Mouse (Mus musculus): ENCODE results near the gene Ift43. TPM values are rescaled to one million over a fixed set of nuclear protein-coding genes. Genes with fewer than 3 reads are reported as not detected.

The Ift43 gene
- polyA plus RNA-seq, 1 experiment from 2014 or later, result 28.1 TPM

- Histone ChIP-seq H3K4me3 (ENCODE audit: low read depth, low read length) (no peak overlapping the region), H3K27ac (ENCODE audit: low read depth, low read length) (no peak overlapping the region), H3K36me3 (ENCODE audit: control insufficient read depth, insufficient read depth, low read length) (no peaks in the 10 kb centered on the region), H3K4me2 (no peak overlapping the region), H3K27me3 (replicated peaks; ENCODE audit: control insufficient read depth, insufficient read depth, low read length) (no peaks in the 10 kb centered on the region), H3K9ac (ENCODE audit: low read depth, low read length) (no peak overlapping the region), H3K9me3 (ENCODE audit: control insufficient read depth, low read length) (no peaks in the 10 kb centered on the region), H3K4me1 (replicated peaks; ENCODE audit: control insufficient read depth, insufficient read depth, low read length) (0 out of 2 replicates have a peak, but pooled peaks cover 2% of the 10 kb centered on the region)
- WGBS, result 87% methylated on average over 8 of the region's 8 CpGs
- ATAC-seq (replicated peaks; ENCODE audit: low FRiP score), result no peak
- DNase-seq (ENCODE audit: low spot score), result no peak
These were observed 20.3 kb downstream of the Ift43 start for GRCm38 (mm10) chr12:86102686-86103085.

- DNase-seq (ENCODE audit: low spot score), result no peak
- H3K9me3 ChIP-seq (ENCODE audit: control insufficient read depth, low read length), result no peaks in the 10 kb centered on the region
- H3K4me2 ChIP-seq, result no peak overlapping the region
- H3K27ac ChIP-seq (ENCODE audit: low read depth, low read length), result no peak overlapping the region
- no peaks in the 10 kb centered on the region for H3K27me3 ChIP-seq (replicated peaks; ENCODE audit: control insufficient read depth, insufficient read depth, low read length)
- H3K4me1 ChIP-seq (replicated peaks; ENCODE audit: control insufficient read depth, insufficient read depth, low read length), result 0 out of 2 replicates have a peak, but pooled peaks cover 2% of the 10 kb centered on the region
- H3K9ac ChIP-seq (ENCODE audit: low read depth, low read length), result no peak overlapping the region
- ATAC-seq (replicated peaks; ENCODE audit: low FRiP score), result no peak
- WGBS, result 81% methylated on average over 11 of the region's 11 CpGs
- no peak overlapping the region for H3K4me3 ChIP-seq (ENCODE audit: low read depth, low read length)
- H3K36me3 ChIP-seq (ENCODE audit: control insufficient read depth, insufficient read depth, low read length), result no peaks in the 10 kb centered on the region
These were observed 21.1 kb downstream of the Ift43 start for GRCm38 (mm10) chr12:86103391-86103790.

GRCm38 (mm10) chr12:86103852-86104251, 21.5 kb downstream of the Ift43 start:
- ATAC-seq (replicated peaks; ENCODE audit: low FRiP score), result no peak
- Histone ChIP-seq H3K4me3 (ENCODE audit: low read depth, low read length) (no peak overlapping the region), H3K36me3 (ENCODE audit: control insufficient read depth, insufficient read depth, low read length) (no peaks in the 10 kb centered on the region), H3K9me3 (ENCODE audit: control insufficient read depth, low read length) (no peaks in the 10 kb centered on the region), H3K4me2 (no peak overlapping the region), H3K27ac (ENCODE audit: low read depth, low read length) (no peak overlapping the region), H3K9ac (ENCODE audit: low read depth, low read length) (no peak overlapping the region), H3K4me1 (replicated peaks; ENCODE audit: control insufficient read depth, insufficient read depth, low read length) (0 out of 2 replicates have a peak, but pooled peaks cover 2% of the 10 kb centered on the region), H3K27me3 (replicated peaks; ENCODE audit: control insufficient read depth, insufficient read depth, low read length) (no peaks in the 10 kb centered on the region)
- WGBS, result 57% methylated on average over 8 of the region's 8 CpGs
- DNase-seq (ENCODE audit: low spot score), result no peak

GRCm38 (mm10) chr12:86104297-86104696, 22.0 kb downstream of the Ift43 start:
- no peak for ATAC-seq (replicated peaks; ENCODE audit: low FRiP score)
- Histone ChIP-seq H3K27me3 (replicated peaks; ENCODE audit: control insufficient read depth, insufficient read depth, low read length) (no peaks in the 10 kb centered on the region), H3K9me3 (ENCODE audit: control insufficient read depth, low read length) (no peaks in the 10 kb centered on the region), H3K4me1 (replicated peaks; ENCODE audit: control insufficient read depth, insufficient read depth, low read length) (0 out of 2 replicates have a peak, but pooled peaks cover 2% of the 10 kb centered on the region), H3K4me3 (ENCODE audit: low read depth, low read length) (no peak overlapping the region), H3K4me2 (no peak overlapping the region), H3K36me3 (ENCODE audit: control insufficient read depth, insufficient read depth, low read length) (no peaks in the 10 kb centered on the region), H3K9ac (ENCODE audit: low read depth, low read length) (no peak overlapping the region), H3K27ac (ENCODE audit: low read depth, low read length) (no peak overlapping the region)
- no peak for DNase-seq (ENCODE audit: low spot score)
- WGBS, result 72% methylated on average over 11 of the region's 11 CpGs

GRCm38 (mm10) chr12:86105546-86105945, 23.2 kb downstream of the Ift43 start:
- 0 out of 2 replicates have a peak, but pooled peaks cover 2% of the 10 kb centered on the region for H3K4me1 ChIP-seq (replicated peaks; ENCODE audit: control insufficient read depth, insufficient read depth, low read length)
- H3K9ac ChIP-seq (ENCODE audit: low read depth, low read length), result no peak overlapping the region
- no peaks in the 10 kb centered on the region for H3K9me3 ChIP-seq (ENCODE audit: control insufficient read depth, low read length)
- 73% methylated on average over 7 of the region's 10 CpGs for WGBS
- H3K4me2 ChIP-seq, result no peak overlapping the region
- ATAC-seq (replicated peaks; ENCODE audit: low FRiP score) (no peak), DNase-seq (ENCODE audit: low spot score) (no peak)
- no peak overlapping the region for H3K27ac ChIP-seq (ENCODE audit: low read depth, low read length)
- H3K4me3 ChIP-seq (ENCODE audit: low read depth, low read length), result no peak overlapping the region
- H3K27me3 ChIP-seq (replicated peaks; ENCODE audit: control insufficient read depth, insufficient read depth, low read length), result no peaks in the 10 kb centered on the region
- H3K36me3 ChIP-seq (ENCODE audit: control insufficient read depth, insufficient read depth, low read length), result no peaks in the 10 kb centered on the region

GRCm38 (mm10) chr12:86106086-86106485, 23.7 kb downstream of the Ift43 start:
- Histone ChIP-seq H3K9ac (ENCODE audit: low read depth, low read length) (no peak overlapping the region), H3K27ac (ENCODE audit: low read depth, low read length) (no peak overlapping the region), H3K4me3 (ENCODE audit: low read depth, low read length) (no peak overlapping the region), H3K36me3 (ENCODE audit: control insufficient read depth, insufficient read depth, low read length) (no peaks in the 10 kb centered on the region), H3K4me2 (no peak overlapping the region), H3K9me3 (ENCODE audit: control insufficient read depth, low read length) (no peaks in the 10 kb centered on the region), H3K4me1 (replicated peaks; ENCODE audit: control insufficient read depth, insufficient read depth, low read length) (0 out of 2 replicates have a peak, but pooled peaks cover 2% of the 10 kb centered on the region), H3K27me3 (replicated peaks; ENCODE audit: control insufficient read depth, insufficient read depth, low read length) (no peaks in the 10 kb centered on the region)
- 85% methylated on average over 9 of the region's 9 CpGs for WGBS
- no peak for ATAC-seq (replicated peaks; ENCODE audit: low FRiP score)
- DNase-seq (ENCODE audit: low spot score), result no peak

- ATAC-seq (replicated peaks; ENCODE audit: low FRiP score) (no peak), DNase-seq (ENCODE audit: low spot score) (no peak)
- Histone ChIP-seq H3K27ac (ENCODE audit: low read depth, low read length) (no peak overlapping the region), H3K4me3 (ENCODE audit: low read depth, low read length) (no peak overlapping the region), H3K4me2 (no peak overlapping the region), H3K27me3 (replicated peaks; ENCODE audit: control insufficient read depth, insufficient read depth, low read length) (no peaks in the 10 kb centered on the region), H3K9ac (ENCODE audit: low read depth, low read length) (no peak overlapping the region), H3K36me3 (ENCODE audit: control insufficient read depth, insufficient read depth, low read length) (no peaks in the 10 kb centered on the region), H3K9me3 (ENCODE audit: control insufficient read depth, low read length) (no peaks in the 10 kb centered on the region), H3K4me1 (replicated peaks; ENCODE audit: control insufficient read depth, insufficient read depth, low read length) (0 out of 2 replicates have a peak, but pooled peaks cover 2% of the 10 kb centered on the region)
- WGBS, result 75% methylated on average over 7 of the region's 7 CpGs
These were observed 25.3 kb downstream of the Ift43 start for GRCm38 (mm10) chr12:86107645-86108044.

- ATAC-seq (replicated peaks; ENCODE audit: low FRiP score), result no peak
These were observed 27.2 kb downstream of the Ift43 start for GRCm38 (mm10) chr12:86109531-86109930.

GRCm38 (mm10) chr12:86110637-86111036, 28.3 kb downstream of the Ift43 start:
- Histone ChIP-seq H3K4me3 (ENCODE audit: low read depth, low read length) (no peak overlapping the region), H3K36me3 (ENCODE audit: control insufficient read depth, insufficient read depth, low read length) (no peaks in the 10 kb centered on the region), H3K27ac (ENCODE audit: low read depth, low read length) (no peak overlapping the region), H3K27me3 (replicated peaks; ENCODE audit: control insufficient read depth, insufficient read depth, low read length) (no peaks in the 10 kb centered on the region), H3K4me1 (replicated peaks; ENCODE audit: control insufficient read depth, insufficient read depth, low read length) (no peaks in the 10 kb centered on the region), H3K9me3 (ENCODE audit: control insufficient read depth, low read length) (no peaks in the 10 kb centered on the region), H3K4me2 (no peak overlapping the region), H3K9ac (ENCODE audit: low read depth, low read length) (no peak overlapping the region)
- DNase-seq (ENCODE audit: low spot score) (no peak), ATAC-seq (replicated peaks; ENCODE audit: low FRiP score) (no peak)
- WGBS, result 81% methylated on average over 2 of the region's 2 CpGs

More at GRCm38 (mm10) chr12:86109531-86109930, 27.2 kb downstream of the Ift43 start:
- H3K27ac ChIP-seq (ENCODE audit: low read depth, low read length), result no peak overlapping the region
- H3K4me2 ChIP-seq, result no peak overlapping the region
- no peaks in the 10 kb centered on the region for H3K4me1 ChIP-seq (replicated peaks; ENCODE audit: control insufficient read depth, insufficient read depth, low read length)
- H3K9me3 ChIP-seq (ENCODE audit: control insufficient read depth, low read length), result no peaks in the 10 kb centered on the region
- no peak overlapping the region for H3K9ac ChIP-seq (ENCODE audit: low read depth, low read length)
- H3K27me3 ChIP-seq (replicated peaks; ENCODE audit: control insufficient read depth, insufficient read depth, low read length), result no peaks in the 10 kb centered on the region
- 78% methylated on average over 4 of the region's 4 CpGs for WGBS
- no peak overlapping the region for H3K4me3 ChIP-seq (ENCODE audit: low read depth, low read length)
- H3K36me3 ChIP-seq (ENCODE audit: control insufficient read depth, insufficient read depth, low read length), result no peaks in the 10 kb centered on the region
- no peak for DNase-seq (ENCODE audit: low spot score)

Data from liver, embryonic 11.5 days (tissue).